Mouse (Mus musculus) ES-E14 (cell line): ENCODE measurements around the gene Pip4k2b. TPM values are rescaled to one million over a fixed set of nuclear protein-coding genes. Genes with fewer than 3 reads are reported as not detected.
"Not testable (repeated sequence)": the region's sequence is repeated elsewhere in the genome, so short reads cannot be mapped to it uniquely, and the experiment has no call there.

Experiments used
- DNase-seq: peaks from one replicate; pipeline ENCODE4 v3.0.0-alpha.2; 2013; ENCODE audit warnings: low read depth, low spot score
- H3K27ac ChIP-seq: 2 replicates; pipeline ENCODE4 v1.5.1; 2012; ENCODE audit warnings: low read depth, mild to moderate bottlenecking, low read length, moderate library complexity, mixed read lengths; ENCODE audit not compliant: poor library complexity, insufficient read depth, severe bottlenecking
- H3K36me3 ChIP-seq: 2 replicates; pipeline ENCODE4 v1.6.1; 2012; ENCODE audit warnings: mild to moderate bottlenecking, low read length, moderate library complexity, mixed read lengths; ENCODE audit not compliant: control insufficient read depth, poor library complexity, insufficient read depth, severe bottlenecking
- H3K4me1 ChIP-seq, 2 experiments: fragments of 150-350 bp in 1 of 2; sonication (generic) in 1 of 2; 2 replicates each; pipeline ENCODE4 v1.6.1; 2012; ENCODE audit warnings: low read length in 2 of 2, mild to moderate bottlenecking in 1 of 2, mixed read lengths in 1 of 2; ENCODE audit not compliant: control insufficient read depth in 2 of 2, insufficient read depth in 2 of 2, poor library complexity in 1 of 2
- H3K4me3 ChIP-seq, 2 experiments: fragments of 150-350 bp in 1 of 2; sonication (generic) in 1 of 2; 2 replicates each; pipeline ENCODE4 v1.5.1; 2012; ENCODE audit warnings: low read length in 2 of 2, low read depth in 1 of 2, mild to moderate bottlenecking in 1 of 2, mixed read lengths in 1 of 2; ENCODE audit not compliant: insufficient read depth in 1 of 2, poor library complexity in 1 of 2, severe bottlenecking in 1 of 2
- H3K9ac ChIP-seq: 2 replicates; pipeline ENCODE4 v1.6.1; 2012; ENCODE audit warnings: low read depth, mild to moderate bottlenecking, low read length, mixed read lengths; ENCODE audit not compliant: poor library complexity, insufficient read depth, severe bottlenecking
- H3K9me3 ChIP-seq: fragments of 150-350 bp; sonication (generic); 2 replicates; pipeline ENCODE4 v1.6.1; 2012; ENCODE audit warnings: low read depth, mild to moderate bottlenecking, low read length; ENCODE audit not compliant: control insufficient read depth, insufficient read depth
- CHD2 ChIP-seq: IDR thresholded peaks from 2 replicates; pipeline ENCODE4 v1.6.1; 2014; ENCODE audit warnings: mild to moderate bottlenecking, low read depth, low read length, inconsistent platforms
- HCFC1 ChIP-seq: IDR thresholded peaks from 2 replicates; pipeline ENCODE4 v1.6.1; 2012; ENCODE audit warnings: low read length, inconsistent platforms, borderline replicate concordance; ENCODE audit not compliant: insufficient read depth
- MAFK ChIP-seq: IDR thresholded peaks from 2 replicates; pipeline ENCODE4 v1.6.1; 2014; ENCODE audit warnings: mild to moderate bottlenecking, low read depth, low read length, inconsistent platforms; ENCODE audit not compliant: insufficient read depth
- ZC3H11A ChIP-seq: IDR thresholded peaks from 2 replicates; pipeline ENCODE4 v1.6.1; 2012; ENCODE audit warnings: low read depth, mild to moderate bottlenecking, inconsistent platforms, low read length, borderline replicate concordance
- ZNF384 ChIP-seq: IDR thresholded peaks from 2 replicates; pipeline ENCODE4 v1.6.1; 2012; ENCODE audit warnings: low read depth, low read length, inconsistent platforms
- in situ Hi-C, 2 experiments: fragments of 600-800 bp; cut with MboI; formaldehyde crosslinking; loops; one replicate each; pipeline ENCODE4 v1.15.1; 2025; ENCODE audit warnings: low sequenced_read_pairs in 2 of 2, inconsistent platforms in 1 of 2; ENCODE audit not compliant: unreplicated experiment in 2 of 2
- total RNA-seq: library from RNA; depleted of rRNA; stranded (reverse); fragments of 300-350 nt; gene quantifications from 2 replicates; pipeline ENCODE4 v1.2.3, GENCODE M21; 2012

Pip4k2b gene
- total RNA-seq, 1 experiment: 31.3 TPM

DNA sequence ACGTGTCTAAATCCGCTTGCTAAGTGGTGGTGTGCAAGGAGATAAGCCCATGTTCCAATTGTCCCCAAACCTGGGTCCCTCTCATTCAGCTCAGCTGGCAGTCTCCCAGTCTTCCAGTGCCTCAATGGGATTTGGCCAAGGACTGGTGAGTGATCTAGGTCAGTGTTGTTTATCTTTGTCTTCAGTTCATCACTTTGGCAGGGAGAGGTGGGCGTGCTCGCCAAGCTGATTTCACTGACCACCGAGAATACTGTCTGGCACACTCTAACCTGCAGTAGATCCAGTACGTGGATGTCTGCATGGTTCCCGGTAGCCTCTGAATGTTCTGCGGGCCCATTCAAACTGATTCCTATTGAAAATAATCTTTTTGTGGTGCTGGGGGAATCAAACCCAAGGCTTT lies 30.6 kb downstream of the Pip4k2b start:
- Histone ChIP-seq H3K9ac (no peak overlapping the region), H3K4me3 (no peak overlapping the region), H3K27ac (no peak overlapping the region), H3K9me3 (no peaks in the 10 kb centered on the region), H3K4me1 (peaks cover 0 to 8% of the 10 kb centered on the region in 2 experiments; a peak in 1 of 4 replicates), H3K36me3 (peaks cover 23% of the 10 kb centered on the region)
- DNase-seq: no peak
- in situ Hi-C loops: no loop called here
- TF ChIP-seq CHD2: no peak
- TF ChIP-seq MAFK: no peak
- no peak for TF ChIP-seq ZNF384
- TF ChIP-seq ZC3H11A: no peak
- TF ChIP-seq HCFC1: no peak

DNA sequence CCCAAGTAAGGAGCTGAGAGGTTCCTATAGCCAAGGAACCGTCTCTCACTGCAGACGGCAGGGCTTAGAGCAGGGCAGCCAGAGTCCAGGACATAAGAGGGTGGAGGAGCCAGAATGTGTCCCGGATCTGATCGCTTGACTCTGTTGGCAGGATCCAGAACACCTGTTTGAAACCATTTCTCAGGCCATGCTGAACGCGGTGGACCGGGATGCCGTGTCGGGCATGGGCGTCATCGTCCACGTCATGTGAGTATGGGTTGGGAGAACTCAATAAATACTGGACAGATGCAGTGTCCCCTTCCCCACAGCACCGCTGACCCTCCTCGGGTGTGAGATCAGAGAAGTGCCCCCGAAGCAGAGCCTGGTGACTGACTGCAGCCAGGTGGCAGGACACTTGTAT lies 32.2 kb downstream of the Pip4k2b start:
- no peak for TF ChIP-seq CHD2
- no peak for TF ChIP-seq ZNF384
- no peak for TF ChIP-seq ZC3H11A
- TF ChIP-seq HCFC1: no peak
- TF ChIP-seq MAFK: no peak
- Histone ChIP-seq H3K4me1 (peaks cover 0 to 2% of the 10 kb centered on the region in 2 experiments; a peak in 1 of 4 replicates), H3K9ac (no peak overlapping the region), H3K9me3 (no peaks in the 10 kb centered on the region), H3K36me3 (peaks cover 20% of the 10 kb centered on the region), H3K4me3 (no peak overlapping the region), H3K27ac (no peak overlapping the region)
- in situ Hi-C loops: no loop called here
- DNase-seq: no peak

GRCm38 (mm10) chr11:97711200-97711900 lies 33.2 kb downstream of the Pip4k2b start:
- TF ChIP-seq ZNF384: no peak
- no peak for TF ChIP-seq MAFK
- TF ChIP-seq CHD2: no peak
- TF ChIP-seq ZC3H11A: no peak
- TF ChIP-seq HCFC1: no peak
- Histone ChIP-seq H3K4me3 (no peak overlapping the region), H3K36me3 (peaks cover 26% of the 10 kb centered on the region), H3K4me1 (peaks cover 0 to 2% of the 10 kb centered on the region in 2 experiments; a peak in 1 of 4 replicates), H3K27ac (no peak overlapping the region), H3K9ac (no peak overlapping the region), H3K9me3 (no peaks in the 10 kb centered on the region)
- DNase-seq: no peak
- in situ Hi-C loops: no loop called here

DNA sequence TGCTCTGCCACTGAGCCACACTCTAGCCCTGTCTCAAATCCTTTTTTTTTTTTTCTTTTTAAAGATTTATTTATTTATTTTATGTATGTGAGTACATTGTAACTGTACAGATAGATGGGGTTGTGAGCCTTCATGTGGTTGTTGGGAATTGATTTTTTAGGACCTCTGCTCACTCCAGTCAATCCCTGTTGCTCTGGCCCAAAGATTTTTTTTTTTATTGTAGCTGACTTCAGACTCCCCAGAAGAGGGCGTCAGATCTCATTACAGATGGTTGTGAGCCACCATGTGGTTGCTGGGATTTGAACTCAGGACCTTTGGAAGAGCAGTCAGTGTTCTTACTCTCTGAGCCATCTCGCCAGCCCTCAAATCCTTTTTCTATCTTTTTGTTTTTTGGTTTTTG lies 34.4 kb downstream of the Pip4k2b start:
- H3K9me3 ChIP-seq, H3K27ac ChIP-seq, H3K9ac ChIP-seq, H3K4me3 ChIP-seq, DNase-seq, in situ Hi-C loops, H3K4me1 ChIP-seq: not testable (repeated sequence)
- peak; percentile 72 for TF ChIP-seq ZNF384
- H3K36me3 ChIP-seq: peaks cover 32% of the 10 kb centered on the region
